Mouse (Mus musculus) hematopoietic multipotent progenitor cell, adult 10-12 weeks (in vitro differentiated cells): Measurements from ENCODE around the gene Vmn1r27. TPM values are rescaled to one million over a fixed set of nuclear protein-coding genes. Genes with fewer than 3 reads are reported as not detected.

Experiments
- polyA plus RNA-seq: library from polyadenylated mRNA; stranded (reverse); fragments of >175 nt; gene quantifications from 2 replicates; pipeline ENCODE4 v1.2.3, GENCODE M21; 2012; ENCODE audit warnings: low replicate concordance

The Vmn1r27 gene
- polyA plus RNA-seq: not detected in 2 replicates

DNA sequence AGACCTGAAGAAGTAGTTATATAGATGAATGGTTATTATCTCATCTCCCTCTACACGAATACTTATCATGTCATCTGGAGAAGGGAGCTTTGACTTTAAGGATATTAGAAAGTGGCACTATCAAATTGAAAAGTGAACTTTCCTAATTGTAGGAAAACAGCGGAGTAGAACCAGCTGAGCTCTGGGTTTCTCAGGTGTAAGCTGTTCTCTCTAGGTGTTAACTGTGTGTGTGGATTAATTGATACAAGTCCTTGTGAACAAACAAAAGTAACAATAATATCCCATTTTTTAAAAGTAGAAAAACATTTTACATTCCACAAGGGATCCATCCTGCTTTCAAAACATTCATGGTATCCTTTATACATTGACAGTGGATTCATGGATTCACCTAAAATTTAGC lies at the start of gene Vmn1r27:
TSS of gene Vmn1r27 (minus strand) at position 101 of the 400 bp plus-strand sequence.

DNA sequence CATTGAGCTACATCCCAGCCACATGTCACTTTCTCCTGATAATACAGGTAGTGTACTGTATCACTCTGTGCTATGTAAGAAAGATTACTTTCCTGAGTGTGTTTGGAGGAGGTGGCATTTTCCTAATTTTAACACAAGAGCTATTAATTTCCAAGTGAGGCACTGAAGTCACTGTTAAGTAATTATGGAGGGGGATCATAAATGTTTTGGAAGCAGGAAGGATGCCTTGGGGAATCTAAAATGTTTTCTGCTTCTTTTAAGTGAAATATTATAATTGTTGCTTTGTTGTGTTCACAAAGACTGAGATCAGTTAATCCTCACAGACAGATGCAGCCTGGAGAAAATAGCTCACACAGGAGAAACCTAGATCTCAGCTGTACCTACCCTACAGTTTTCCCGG lies 43.1 kb upstream of the Vmn1r27 start, which contains the start of gene Vmn1r28:
TSS of gene Vmn1r28 (plus strand) at position 301 of the 400 bp plus-strand sequence.

Other genes starting within 250 kb of the Vmn1r27 start
- gene Vmn1r25, start 238.0 kb downstream of the Vmn1r27 start, polyA plus RNA-seq: not detected in 2 replicates
- not detected in 2 replicates for gene Vmn1r26, start 203.7 kb downstream of the Vmn1r27 start, polyA plus RNA-seq
- not detected in 2 replicates for gene Vmn1r28, start 43.2 kb upstream of the Vmn1r27 start, polyA plus RNA-seq
- not detected in 2 replicates for gene Vmn1r29, start 82.7 kb upstream of the Vmn1r27 start, polyA plus RNA-seq
- gene Vmn1r30, start 224.6 kb upstream of the Vmn1r27 start, polyA plus RNA-seq: not detected in 2 replicates